Mouse (Mus musculus) liver, adult 2 months (tissue): ENCODE measurements around the gene Gm973.

Source experiments
- CTCF ChIP-seq: fragments of 200-500 bp; IDR thresholded peaks from 2 replicates; pipeline ENCODE4 v1.5.1; 2011; ENCODE audit warnings: low read depth, low read length, control low read depth
- POLR2A ChIP-seq: fragments of 200-500 bp; IDR thresholded peaks from 2 replicates; pipeline ENCODE4 v1.6.1; 2011; ENCODE audit warnings: low read length, control low read depth; ENCODE audit not compliant: insufficient read depth; ENCODE audit errors: extremely low read depth

GRCm38 (mm10) chr1:59524071-59524470, 8.0 kb downstream of the Gm973 start:
- TF ChIP-seq POLR2A (no peak), CTCF (no peak)
